Mouse (Mus musculus) midbrain, embryonic 10.5 days (tissue): ENCODE measurements around the gene Atp1b3. TPM values are rescaled to one million over a fixed set of nuclear protein-coding genes. Genes with fewer than 3 reads are reported as not detected.
A peak's percentile ranks its signal among the peaks of the same experiment; 100 is the strongest.
"Not testable (repeated sequence)": the region's sequence is repeated elsewhere in the genome, so short reads cannot be mapped to it uniquely, and the experiment has no call there.

Source experiments
- DNase-seq: peaks from one replicate; pipeline ENCODE4 v3.0.0-alpha.2; 2017; ENCODE audit warnings: low spot score
- H3K27ac ChIP-seq: fragments of 300-500 bp; sonication (generic); replicated peaks from 2 replicates; pipeline ENCODE4 v1.5.1; 2016; ENCODE audit warnings: mild to moderate bottlenecking
- H3K27me3 ChIP-seq: fragments of 300-500 bp; sonication (generic); 2 replicates; pipeline ENCODE4 v1.6.1; 2016; ENCODE audit warnings: low read depth, mild to moderate bottlenecking; ENCODE audit not compliant: poor library complexity, severe bottlenecking
- H3K36me3 ChIP-seq: fragments of 300-500 bp; sonication (generic); 2 replicates; pipeline ENCODE4 v1.6.1; 2016; ENCODE audit warnings: mild to moderate bottlenecking, moderate library complexity
- H3K4me1 ChIP-seq: fragments of 300-500 bp; sonication (generic); 2 replicates; pipeline ENCODE4 v1.6.1; 2016
- H3K4me3 ChIP-seq: fragments of 300-500 bp; sonication (generic); 2 replicates; pipeline ENCODE4 v1.5.1; 2016; ENCODE audit warnings: mild to moderate bottlenecking, moderate library complexity
- H3K9me3 ChIP-seq: fragments of 300-500 bp; sonication (generic); replicated peaks from 2 replicates; pipeline ENCODE4 v1.6.1; 2016; ENCODE audit warnings: mild to moderate bottlenecking
- WGBS: fragments of 180-500 bp; shearing (Covaris S2); methylation state at CpG from one replicate; pipeline ENCODE4 v1.1.7; 2016; 5-methylcytosine and 5-hydroxymethylcytosine counted together
- polyA plus RNA-seq: library from polyadenylated mRNA; unstranded; fragments of >200 nt; fragmentation: Nextera tagmentation; extraction: Ambion mirVana; gene quantifications from 2 replicates; pipeline ENCODE4 v1.2.1, GENCODE M21; 2016

The Atp1b3 gene
- polyA plus RNA-seq: 175 and 184 TPM in 2 replicates

- Histone ChIP-seq H3K36me3 (peaks cover 3% of the 10 kb centered on the region; the same call in 1 of the 2 replicates), H3K27ac (peak within 1 kb of the TSS; percentile 94), H3K27me3 (no peaks in the 10 kb centered on the region), H3K9me3 (no peaks in the 10 kb centered on the region), H3K4me3 (peak within 1 kb of the TSS; percentile 87), H3K4me1 (peaks cover 24% of the 10 kb centered on the region)
- under 1% methylated on average over 79 of the region's 81 CpGs for WGBS
- DNase-seq: peak; percentile 100
These were observed at the start of gene Atp1b3 for GRCm38 (mm10) chr9:96364141-96364838. Gene Atp1b3 (minus strand): TSS chr9:96364442.

- H3K9me3 ChIP-seq: no peaks in the 10 kb centered on the region
- 84% methylated on average over 9 of the region's 9 CpGs for WGBS
- H3K4me3 ChIP-seq: no peak overlapping the region
- H3K27me3 ChIP-seq: no peaks in the 10 kb centered on the region
- no peaks in the 10 kb centered on the region for H3K36me3 ChIP-seq
- H3K4me1 ChIP-seq: no peaks in the 10 kb centered on the region
- no peak overlapping the region for H3K27ac ChIP-seq
- DNase-seq: no peak
These were observed 48.7 kb upstream of the Atp1b3 start for GRCm38 (mm10) chr9:96412821-96413405.

DNA sequence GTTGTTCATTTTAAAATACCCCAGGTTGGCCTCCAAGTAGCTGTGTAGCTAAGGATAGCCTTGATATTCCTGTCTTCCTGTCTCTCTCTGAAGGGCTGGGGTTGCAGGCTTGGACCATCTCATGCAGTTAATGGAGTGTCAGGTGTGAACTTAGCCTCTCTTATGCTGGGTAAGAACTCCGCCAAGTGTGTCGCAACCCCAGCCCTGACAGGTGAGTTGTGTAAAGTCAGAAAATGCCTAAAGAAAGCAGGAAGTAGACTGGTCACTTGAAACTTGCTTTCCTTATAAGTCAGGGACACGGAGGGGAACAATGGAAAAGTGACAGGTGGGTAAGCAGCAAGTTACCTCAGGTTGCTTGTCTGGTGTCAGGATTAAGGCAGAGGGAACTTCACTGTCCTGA lies 40.1 kb upstream of the Atp1b3 start:
- Histone ChIP-seq H3K4me1 (no peaks in the 10 kb centered on the region), H3K36me3 (no peaks in the 10 kb centered on the region), H3K9me3 (no peaks in the 10 kb centered on the region), H3K27ac (no peak overlapping the region), H3K27me3 (no peaks in the 10 kb centered on the region), H3K4me3 (no peak overlapping the region)
- no peak for DNase-seq
- WGBS: 91% methylated on average over 3 of the region's 3 CpGs

- 92% methylated on average over 3 of the region's 3 CpGs for WGBS
- H3K27me3 ChIP-seq, H3K36me3 ChIP-seq, H3K9me3 ChIP-seq, H3K27ac ChIP-seq, H3K4me3 ChIP-seq, DNase-seq: not testable (repeated sequence)
- H3K4me1 ChIP-seq: peaks cover 27% of the 10 kb centered on the region
These were observed 35.7 kb upstream of the Atp1b3 start for GRCm38 (mm10) chr9:96399916-96400315.

DNA sequence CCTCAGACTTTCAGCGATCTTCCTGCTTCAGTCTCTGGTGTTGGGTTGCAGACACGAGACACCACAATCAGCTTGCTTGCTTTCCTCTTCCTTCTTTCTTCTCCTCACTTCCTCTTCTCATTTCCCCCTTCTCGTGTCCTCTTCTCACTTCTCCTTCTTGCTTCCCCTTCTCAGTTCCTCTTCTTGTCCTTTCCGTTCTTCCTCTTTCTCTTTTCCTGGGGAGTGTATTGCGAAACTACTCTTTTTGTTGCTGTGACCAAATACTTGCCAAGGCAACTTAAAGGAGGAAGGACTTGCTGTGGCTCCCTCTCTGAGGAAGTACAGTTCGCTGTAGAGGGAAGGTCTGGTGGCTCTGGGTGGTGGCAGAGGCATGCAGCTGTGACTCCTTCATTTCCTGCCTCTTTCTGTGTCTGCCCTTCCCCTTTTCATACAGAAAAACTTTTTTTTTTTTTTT lies 35.2 kb upstream of the Atp1b3 start:
- WGBS: 74% methylated on average over 6 of the region's 6 CpGs
- H3K36me3 ChIP-seq: no peaks in the 10 kb centered on the region
- H3K4me1 ChIP-seq: peaks cover 27% of the 10 kb centered on the region
- no peak overlapping the region for H3K4me3 ChIP-seq
- no peak overlapping the region for H3K27ac ChIP-seq
- H3K27me3 ChIP-seq: no peaks in the 10 kb centered on the region
- DNase-seq: no peak
- H3K9me3 ChIP-seq: no peaks in the 10 kb centered on the region

DNA sequence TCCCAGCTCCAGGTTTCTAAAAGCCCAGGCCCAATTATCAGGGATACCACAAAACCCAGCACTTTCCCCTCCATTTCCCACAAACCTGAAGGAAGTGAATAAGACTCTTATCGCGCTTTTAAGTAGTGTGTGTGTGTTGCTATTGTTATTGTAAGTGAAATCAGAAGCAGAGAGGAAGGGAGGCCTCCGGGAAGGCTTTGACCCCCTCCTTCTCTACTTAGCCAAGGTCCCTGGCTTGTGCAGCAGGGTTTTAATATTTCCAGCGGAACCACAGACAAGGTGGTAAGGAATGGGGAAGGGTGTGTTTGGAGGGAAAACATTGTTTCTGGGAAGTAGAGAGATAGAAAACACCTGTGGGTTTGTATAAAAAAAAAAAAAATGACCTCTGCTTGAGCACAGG lies 34.4 kb upstream of the Atp1b3 start:
- H3K4me1 ChIP-seq: peaks cover 27% of the 10 kb centered on the region
- WGBS: 29% methylated on average over 4 of the region's 4 CpGs
- no peaks in the 10 kb centered on the region for H3K9me3 ChIP-seq
- no peak overlapping the region for H3K27ac ChIP-seq
- DNase-seq: no peak
- no peaks in the 10 kb centered on the region for H3K27me3 ChIP-seq
- no peaks in the 10 kb centered on the region for H3K36me3 ChIP-seq
- H3K4me3 ChIP-seq: no peak overlapping the region

GRCm38 (mm10) chr9:96398165-96398564 lies 33.9 kb upstream of the Atp1b3 start:
- Histone ChIP-seq H3K9me3 (no peaks in the 10 kb centered on the region), H3K27me3 (no peaks in the 10 kb centered on the region), H3K36me3 (no peaks in the 10 kb centered on the region), H3K4me3 (no peak overlapping the region), H3K27ac (peak overlapping the region; percentile 39), H3K4me1 (peaks cover 27% of the 10 kb centered on the region)
- peak; percentile 18 for DNase-seq
- WGBS: 28% methylated on average over 8 of the region's 8 CpGs

GRCm38 (mm10) chr9:96394910-96395690 lies 30.9 kb upstream of the Atp1b3 start:
- 75% methylated on average over 16 of the region's 16 CpGs for WGBS
- H3K4me1 ChIP-seq: peaks cover 27% of the 10 kb centered on the region
- H3K36me3 ChIP-seq: no peaks in the 10 kb centered on the region
- no peaks in the 10 kb centered on the region for H3K27me3 ChIP-seq
- no peak for DNase-seq
- no peaks in the 10 kb centered on the region for H3K9me3 ChIP-seq
- H3K4me3 ChIP-seq: no peak overlapping the region
- no peak overlapping the region for H3K27ac ChIP-seq

GRCm38 (mm10) chr9:96393731-96394235 lies 29.5 kb upstream of the Atp1b3 start:
- Histone ChIP-seq H3K27me3 (no peaks in the 10 kb centered on the region), H3K4me1 (peaks cover 22% of the 10 kb centered on the region), H3K4me3 (no peak overlapping the region), H3K9me3 (no peaks in the 10 kb centered on the region), H3K27ac (no peak overlapping the region), H3K36me3 (no peaks in the 10 kb centered on the region)
- DNase-seq: no peak
- WGBS: 81% methylated on average over 2 of the region's 2 CpGs

DNA sequence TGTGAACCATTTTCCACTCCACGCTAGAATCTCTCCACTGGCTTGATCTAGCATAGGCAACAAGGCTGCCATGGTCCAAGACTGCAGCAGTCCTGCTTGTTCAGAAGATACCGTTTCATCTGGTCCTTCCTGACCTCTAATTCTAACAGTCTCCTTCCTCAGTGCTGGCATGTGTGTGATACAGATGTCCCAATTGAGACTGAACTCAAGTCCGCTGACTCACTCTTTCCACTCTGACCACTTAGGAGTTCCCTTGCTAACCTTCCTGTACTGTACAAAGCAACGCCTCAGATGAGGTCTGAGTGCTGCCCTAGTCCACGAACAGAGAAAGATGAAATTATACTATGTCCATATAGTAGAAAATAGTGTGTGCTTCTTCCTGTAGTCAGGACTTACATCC lies 28.9 kb upstream of the Atp1b3 start:
- DNase-seq: no peak
- no peak overlapping the region for H3K4me3 ChIP-seq
- H3K27me3 ChIP-seq: no peaks in the 10 kb centered on the region
- H3K27ac ChIP-seq: no peak overlapping the region
- no peaks in the 10 kb centered on the region for H3K36me3 ChIP-seq
- H3K4me1 ChIP-seq: peaks cover 16% of the 10 kb centered on the region
- 86% methylated on average over 5 of the region's 5 CpGs for WGBS
- no peaks in the 10 kb centered on the region for H3K9me3 ChIP-seq

DNA sequence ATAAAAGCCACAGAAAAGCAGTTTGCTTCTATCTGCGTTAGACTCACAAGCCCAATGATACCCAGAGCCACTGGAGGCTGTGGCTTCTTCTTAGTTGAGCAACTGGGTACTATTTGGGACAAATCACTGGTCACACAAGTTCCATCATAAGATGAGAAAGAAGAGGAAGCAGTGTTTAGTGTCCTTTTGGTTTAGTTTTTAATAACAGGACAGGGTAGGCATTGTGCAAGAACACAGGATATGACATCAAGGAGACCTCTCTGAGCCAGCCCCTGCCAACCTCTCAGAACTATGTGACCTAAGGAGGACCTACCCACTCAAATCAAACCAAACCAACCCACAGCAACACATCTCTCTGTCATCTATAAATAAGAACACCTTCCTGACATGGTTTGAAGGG lies 27.7 kb upstream of the Atp1b3 start:
- Histone ChIP-seq H3K4me1 (peaks cover 7% of the 10 kb centered on the region), H3K9me3 (no peaks in the 10 kb centered on the region), H3K27ac (no peak overlapping the region), H3K4me3 (no peak overlapping the region), H3K36me3 (no peaks in the 10 kb centered on the region), H3K27me3 (no peaks in the 10 kb centered on the region)
- WGBS: 98% methylated on average over 1 of the region's 1 CpGs
- no peak for DNase-seq

DNA sequence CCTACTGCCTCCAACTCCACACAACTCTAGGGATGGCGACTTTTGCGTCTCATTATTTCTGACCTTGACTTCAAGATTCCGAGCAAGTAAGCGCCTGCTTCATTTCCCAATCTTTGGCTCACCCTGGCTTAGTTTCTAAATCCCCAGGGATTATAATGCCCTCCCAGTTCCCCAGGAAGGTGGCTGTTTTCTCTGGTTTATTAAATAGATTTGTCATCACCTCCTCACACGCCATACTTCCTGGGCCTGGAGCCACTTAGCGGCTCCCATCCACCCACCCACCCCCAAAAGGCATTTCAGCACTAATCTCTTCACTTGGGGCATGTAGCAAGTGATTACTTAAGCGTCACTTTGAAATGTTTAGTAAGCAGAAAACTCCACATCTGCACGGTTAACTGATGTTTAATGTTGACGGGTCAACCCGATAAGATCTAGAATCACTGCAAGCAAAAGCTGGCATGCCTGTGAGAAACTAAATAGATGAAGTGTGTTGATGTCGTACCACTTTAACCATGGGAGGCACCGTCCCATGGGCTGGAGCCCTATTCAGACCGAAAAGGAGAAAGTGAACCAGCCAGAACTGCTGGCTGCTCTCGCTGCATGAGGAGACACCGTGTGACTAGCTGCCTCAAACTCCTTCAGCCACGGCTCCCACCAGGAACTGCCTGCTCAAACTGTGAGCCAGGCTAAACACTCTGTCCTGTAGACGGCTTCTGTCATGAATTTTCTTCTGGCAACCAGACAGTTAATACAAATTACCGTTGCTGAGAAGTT lies 19.7 kb upstream of the Atp1b3 start:
- WGBS: 80% methylated on average over 18 of the region's 18 CpGs
- Histone ChIP-seq H3K36me3 (no peaks in the 10 kb centered on the region), H3K27ac (no peak overlapping the region), H3K4me3 (no peak overlapping the region), H3K27me3 (no peaks in the 10 kb centered on the region), H3K4me1 (peaks cover 6% of the 10 kb centered on the region; the same call in 1 of the 2 replicates), H3K9me3 (no peaks in the 10 kb centered on the region)
- DNase-seq: no peak
